Mouse (Mus musculus): ENCODE measurements at regions not wholly inside any gene's neighbourhood (a gene's known extent, or its start where the extent isn't known, plus 50 kb on each side); places are given as distances from the start of the nearest gene placed in this dataset.

- Histone ChIP-seq H3K4me3 (no peak overlapping the region), H3K27me3 (ENCODE audit: poor library complexity, severe bottlenecking) (no peaks in the 10 kb centered on the region), H3K4me1 (no peaks in the 10 kb centered on the region), H3K27ac (no peak overlapping the region), H3K9me3 (no peaks in the 10 kb centered on the region), H3K36me3 (replicated peaks) (no peaks in the 10 kb centered on the region)
- no peak for DNase-seq (ENCODE audit: extremely low spot score, low spot score)
- 85% methylated on average over 3 of the region's 3 CpGs for WGBS
Observed at GRCm38 (mm10) chr7:135913923-135914634, 197.9 kb upstream of the Mki67 start.

GRCm38 (mm10) chr7:135923876-135924275 is 207.7 kb upstream of the Mki67 start:
- no peak overlapping the region for H3K27ac ChIP-seq
- H3K4me1 ChIP-seq = no peaks in the 10 kb centered on the region
- 85% methylated on average over 7 of the region's 7 CpGs for WGBS
- H3K27me3 ChIP-seq (ENCODE audit: poor library complexity, severe bottlenecking) = no peaks in the 10 kb centered on the region
- no peaks in the 10 kb centered on the region for H3K36me3 ChIP-seq (replicated peaks)
- H3K4me3 ChIP-seq = no peak overlapping the region
- no peak for DNase-seq (ENCODE audit: extremely low spot score, low spot score)
- H3K9me3 ChIP-seq = no peaks in the 10 kb centered on the region

GRCm38 (mm10) chr7:135924641-135925040 is 208.5 kb upstream of the Mki67 start:
- no peaks in the 10 kb centered on the region for H3K9me3 ChIP-seq
- no peak overlapping the region for H3K4me3 ChIP-seq
- no peaks in the 10 kb centered on the region for H3K4me1 ChIP-seq
- no peak for DNase-seq (ENCODE audit: extremely low spot score, low spot score)
- no peak overlapping the region for H3K27ac ChIP-seq
- no peaks in the 10 kb centered on the region for H3K36me3 ChIP-seq (replicated peaks)
- 92% methylated on average over 4 of the region's 4 CpGs for WGBS
- no peaks in the 10 kb centered on the region for H3K27me3 ChIP-seq (ENCODE audit: poor library complexity, severe bottlenecking)

GRCm38 (mm10) chr7:135930091-135930490 is 213.9 kb upstream of the Mki67 start:
- Histone ChIP-seq H3K27ac (no peak overlapping the region), H3K36me3 (replicated peaks) (no peaks in the 10 kb centered on the region), H3K9me3 (no peaks in the 10 kb centered on the region), H3K4me3 (no peak overlapping the region), H3K27me3 (ENCODE audit: poor library complexity, severe bottlenecking) (no peaks in the 10 kb centered on the region), H3K4me1 (0 out of 2 replicates have a peak, but pooled peaks cover 4% of the 10 kb centered on the region)
- WGBS = 96% methylated on average over 1 of the region's 1 CpGs
- DNase-seq (ENCODE audit: extremely low spot score, low spot score) = no peak

- WGBS = 83% methylated on average over 5 of the region's 5 CpGs
- 0 out of 2 replicates have a peak, but pooled peaks cover 4% of the 10 kb centered on the region for H3K4me1 ChIP-seq
- H3K27ac ChIP-seq = no peak overlapping the region
- H3K27me3 ChIP-seq (ENCODE audit: poor library complexity, severe bottlenecking) = no peaks in the 10 kb centered on the region
- no peaks in the 10 kb centered on the region for H3K36me3 ChIP-seq (replicated peaks)
- DNase-seq (ENCODE audit: extremely low spot score, low spot score) = no peak
- H3K9me3 ChIP-seq = no peaks in the 10 kb centered on the region
- H3K4me3 ChIP-seq = no peak overlapping the region
Observed at GRCm38 (mm10) chr7:135932595-135933175, 216.5 kb upstream of the Mki67 start.

- Histone ChIP-seq H3K9me3 (no peaks in the 10 kb centered on the region), H3K4me1 (0 out of 2 replicates have a peak, but pooled peaks cover 4% of the 10 kb centered on the region), H3K36me3 (replicated peaks) (no peaks in the 10 kb centered on the region), H3K27me3 (ENCODE audit: poor library complexity, severe bottlenecking) (no peaks in the 10 kb centered on the region), H3K4me3 (no peak overlapping the region), H3K27ac (no peak overlapping the region)
- WGBS = 75% methylated on average over 1 of the region's 1 CpGs
- DNase-seq (ENCODE audit: extremely low spot score, low spot score) = no peak
Observed at GRCm38 (mm10) chr7:135935180-135935579, 219.0 kb upstream of the Mki67 start.

GRCm38 (mm10) chr7:135937465-135937864 is 221.3 kb upstream of the Mki67 start:
- Histone ChIP-seq H3K27me3 (ENCODE audit: poor library complexity, severe bottlenecking) (no peaks in the 10 kb centered on the region), H3K36me3 (replicated peaks) (no peaks in the 10 kb centered on the region), H3K4me3 (no peak overlapping the region), H3K27ac (no peak overlapping the region), H3K9me3 (no peaks in the 10 kb centered on the region), H3K4me1 (0 out of 2 replicates have a peak, but pooled peaks cover 4% of the 10 kb centered on the region)
- DNase-seq (ENCODE audit: extremely low spot score, low spot score) = no peak
- WGBS = 90% methylated on average over 3 of the region's 3 CpGs

- H3K36me3 ChIP-seq (replicated peaks) = no peaks in the 10 kb centered on the region
- no peaks in the 10 kb centered on the region for H3K27me3 ChIP-seq (ENCODE audit: poor library complexity, severe bottlenecking)
- H3K4me1 ChIP-seq = no peaks in the 10 kb centered on the region
- H3K27ac ChIP-seq = no peak overlapping the region
- WGBS = 90% methylated on average over 5 of the region's 5 CpGs
- no peak overlapping the region for H3K4me3 ChIP-seq
- no peak for DNase-seq (ENCODE audit: extremely low spot score, low spot score)
- H3K9me3 ChIP-seq = no peaks in the 10 kb centered on the region
Observed at GRCm38 (mm10) chr7:135939341-135939740, 223.2 kb upstream of the Mki67 start.

- H3K27ac ChIP-seq = no peak overlapping the region
- DNase-seq (ENCODE audit: extremely low spot score, low spot score) = no peak
- H3K36me3 ChIP-seq (replicated peaks) = no peaks in the 10 kb centered on the region
- no peaks in the 10 kb centered on the region for H3K4me1 ChIP-seq
- WGBS = 86% methylated on average over 2 of the region's 2 CpGs
- no peak overlapping the region for H3K4me3 ChIP-seq
- H3K27me3 ChIP-seq (ENCODE audit: poor library complexity, severe bottlenecking) = no peaks in the 10 kb centered on the region
- no peaks in the 10 kb centered on the region for H3K9me3 ChIP-seq
Observed at GRCm38 (mm10) chr7:135942826-135943225, 226.7 kb upstream of the Mki67 start.

- DNase-seq (ENCODE audit: extremely low spot score, low spot score) = no peak
- WGBS = 88% methylated on average over 5 of the region's 5 CpGs
- no peaks in the 10 kb centered on the region for H3K36me3 ChIP-seq (replicated peaks)
- H3K4me1 ChIP-seq = 0 out of 2 replicates have a peak, but pooled peaks cover 3% of the 10 kb centered on the region
- no peak overlapping the region for H3K4me3 ChIP-seq
- no peaks in the 10 kb centered on the region for H3K27me3 ChIP-seq (ENCODE audit: poor library complexity, severe bottlenecking)
- H3K27ac ChIP-seq = no peak overlapping the region
- no peaks in the 10 kb centered on the region for H3K9me3 ChIP-seq
Observed at GRCm38 (mm10) chr7:135946071-135946646, 230.0 kb upstream of the Mki67 start.

GRCm38 (mm10) chr7:135961026-135961425 is 244.9 kb upstream of the Mki67 start:
- 93% methylated on average over 8 of the region's 8 CpGs for WGBS
- H3K9me3 ChIP-seq = no peaks in the 10 kb centered on the region
- H3K27me3 ChIP-seq (ENCODE audit: poor library complexity, severe bottlenecking) = no peaks in the 10 kb centered on the region
- no peak for DNase-seq (ENCODE audit: extremely low spot score, low spot score)
- no peaks in the 10 kb centered on the region for H3K36me3 ChIP-seq (replicated peaks)
- H3K4me1 ChIP-seq = peaks cover 17% of the 10 kb centered on the region
- H3K4me3 ChIP-seq = no peak overlapping the region
- no peak overlapping the region for H3K27ac ChIP-seq

- peaks cover 22% of the 10 kb centered on the region for H3K4me1 ChIP-seq
- 0 out of 2 replicates have a peak overlapping the region, but pooled peaks have one; percentile 53 for H3K27ac ChIP-seq
- no peak for DNase-seq (ENCODE audit: extremely low spot score, low spot score)
- H3K27me3 ChIP-seq (ENCODE audit: poor library complexity, severe bottlenecking) = no peaks in the 10 kb centered on the region
- 63% methylated on average over 6 of the region's 6 CpGs for WGBS
- H3K4me3 ChIP-seq = no peak overlapping the region
- no peaks in the 10 kb centered on the region for H3K9me3 ChIP-seq
- H3K36me3 ChIP-seq (replicated peaks) = no peaks in the 10 kb centered on the region
Observed at GRCm38 (mm10) chr7:135965528-135965927, 249.4 kb upstream of the Mki67 start.

- DNase-seq (ENCODE audit: extremely low spot score, low spot score) = no peak
- H3K27ac ChIP-seq = 0 out of 2 replicates have a peak overlapping the region, but pooled peaks have one; percentile 53
- WGBS = 58% methylated on average over 4 of the region's 4 CpGs
Observed at GRCm38 (mm10) chr7:135966231-135966630, 250.1 kb upstream of the Mki67 start.

More at GRCm38 (mm10) chr7:135966231-135966630, 250.1 kb upstream of the Mki67 start:
- H3K4me1 ChIP-seq = peaks cover 22% of the 10 kb centered on the region
- no peak overlapping the region for H3K4me3 ChIP-seq
- no peaks in the 10 kb centered on the region for H3K27me3 ChIP-seq (ENCODE audit: poor library complexity, severe bottlenecking)
- H3K36me3 ChIP-seq (replicated peaks) = no peaks in the 10 kb centered on the region
- H3K9me3 ChIP-seq = no peaks in the 10 kb centered on the region
